Mouse (Mus musculus) CD4-positive, CD25-positive, alpha-beta regulatory T cell, adult 2 months (primary cell): Measurements from ENCODE around the gene Medag.

ENCODE experiments used
- DNase-seq: peaks from one replicate; pipeline ENCODE4 v3.0.0-alpha.2; 2012; ENCODE audit warnings: low read depth, low spot score

The Medag gene

DNA sequence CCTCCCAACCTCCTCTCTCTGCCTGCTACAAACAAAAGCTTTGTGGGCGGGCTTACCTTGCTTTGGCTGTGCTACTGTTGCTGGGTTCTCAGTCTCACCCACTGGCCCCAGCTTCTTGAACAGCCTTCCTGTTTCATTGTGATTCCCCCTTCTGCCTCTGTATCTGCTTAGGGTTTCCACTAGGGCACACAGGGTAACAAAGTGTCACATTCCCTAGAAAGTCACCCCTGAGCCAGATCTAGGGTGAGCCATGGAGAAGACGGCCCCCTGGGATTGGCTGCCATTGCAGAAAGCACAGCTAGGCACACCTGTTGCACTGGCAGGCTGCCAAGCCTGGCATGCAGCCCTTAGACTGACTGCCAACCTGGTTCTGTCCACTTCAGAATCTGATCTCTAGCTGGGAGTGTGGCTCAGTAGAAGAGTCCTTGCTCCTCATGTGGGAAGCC, 17.3 kb downstream of the Medag start:
- peak; percentile 72 for DNase-seq

DNA sequence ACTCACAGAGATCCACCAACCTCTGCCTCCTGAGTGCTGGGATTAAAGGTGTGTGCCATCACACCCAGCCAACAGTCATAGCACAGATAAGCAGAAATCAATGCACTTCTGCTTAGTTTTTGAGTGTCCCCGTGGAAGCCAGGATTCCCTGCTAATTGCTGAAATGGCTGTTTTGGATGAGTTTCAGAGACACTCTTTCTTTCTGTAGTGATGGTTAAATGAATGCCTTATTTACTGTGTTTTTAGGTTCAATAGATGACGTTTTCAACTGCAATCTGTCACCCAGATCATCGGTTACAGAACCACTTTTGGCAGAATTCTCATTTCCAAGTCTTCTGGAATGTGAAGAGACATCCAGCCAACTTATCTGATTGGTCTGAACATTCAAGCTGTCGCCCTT, 18.0 kb downstream of the Medag start:
- no peak for DNase-seq

DNA sequence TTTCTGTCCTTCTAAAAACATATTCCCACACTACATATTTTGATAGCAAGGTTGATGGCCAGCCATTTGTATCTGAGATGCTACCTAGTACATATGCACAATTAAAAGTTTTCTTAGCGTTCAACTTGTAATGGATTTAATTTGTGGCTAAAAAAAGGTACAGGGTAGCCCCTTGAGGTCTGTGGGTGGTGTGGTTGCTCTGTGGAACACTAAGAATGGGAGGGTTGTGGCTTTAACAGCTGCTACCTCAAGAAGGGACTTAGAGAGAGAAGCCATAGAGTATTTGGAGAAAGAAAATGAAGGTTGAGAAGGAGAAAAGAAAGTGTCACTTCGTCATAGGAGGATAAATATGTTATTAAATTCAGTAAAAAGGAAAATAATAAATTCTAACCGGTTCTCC, 19.4 kb downstream of the Medag start:
- DNase-seq, result no peak

DNA sequence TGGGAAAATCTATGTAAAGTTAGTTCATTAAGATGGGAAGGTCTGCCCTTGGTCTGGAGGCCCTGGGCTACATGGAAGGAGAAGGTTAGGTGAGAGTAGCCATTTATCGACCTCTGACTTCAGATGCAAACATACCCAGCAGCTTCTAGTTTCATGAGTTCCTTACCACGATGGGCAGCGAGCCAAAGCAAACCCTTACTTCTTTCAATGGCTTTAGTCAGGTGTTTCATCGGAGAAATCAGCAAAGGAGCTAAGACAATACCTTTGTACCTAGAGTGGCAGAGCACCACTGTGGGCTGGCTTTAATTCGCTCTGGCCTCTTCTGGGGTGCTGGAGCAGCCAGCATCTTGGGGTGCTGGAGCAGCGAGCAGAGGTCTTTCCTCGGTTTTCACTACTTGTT, 22.1 kb downstream of the Medag start:
- no peak for DNase-seq

DNA sequence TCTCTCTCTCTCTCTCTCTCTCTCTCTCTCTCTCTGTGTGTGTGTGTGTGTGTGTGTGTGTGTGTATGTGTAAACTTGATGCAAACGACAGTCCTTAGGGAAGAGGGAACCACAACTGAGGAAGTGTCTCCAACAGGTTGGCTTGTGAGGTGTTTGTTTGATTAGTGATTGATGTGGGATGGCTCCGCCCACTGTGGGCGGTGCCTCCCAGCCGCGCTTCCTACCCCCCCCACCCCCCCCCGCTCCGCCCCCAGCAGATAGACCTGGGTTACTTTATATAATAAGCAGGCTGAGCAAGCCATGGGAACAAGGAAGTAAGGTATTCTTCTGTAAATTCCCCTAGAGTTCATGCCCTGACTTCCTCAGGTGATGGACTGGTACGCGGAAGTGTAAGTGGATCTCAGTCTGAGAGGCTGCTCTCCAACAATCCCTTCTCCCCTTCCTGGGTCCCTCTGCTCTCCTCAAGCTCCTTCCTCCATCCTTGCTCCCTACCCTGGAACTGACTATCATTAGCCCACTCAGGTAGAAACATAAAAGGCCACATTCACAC, 22.7 kb downstream of the Medag start:
- DNase-seq, result peak; percentile 47

DNA sequence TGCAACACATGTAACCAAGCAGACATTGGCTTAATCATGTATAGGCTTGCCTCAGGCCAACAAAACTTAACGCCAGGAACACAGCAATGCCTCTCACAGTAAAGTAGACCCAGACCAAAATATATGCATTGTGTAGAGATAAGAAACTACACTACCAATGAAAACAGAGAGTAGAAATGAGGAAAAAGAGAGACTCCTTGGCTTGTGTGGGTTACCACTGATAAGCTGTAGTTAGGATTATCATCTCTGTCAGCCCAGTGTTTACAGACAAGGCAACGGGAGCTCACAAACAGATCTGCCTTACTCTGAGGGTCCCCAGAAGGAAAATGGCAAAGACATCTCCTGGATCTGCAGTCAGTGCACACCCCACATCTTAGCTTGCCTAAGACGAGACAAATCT, 25.0 kb downstream of the Medag start:
- DNase-seq, result no peak

DNA sequence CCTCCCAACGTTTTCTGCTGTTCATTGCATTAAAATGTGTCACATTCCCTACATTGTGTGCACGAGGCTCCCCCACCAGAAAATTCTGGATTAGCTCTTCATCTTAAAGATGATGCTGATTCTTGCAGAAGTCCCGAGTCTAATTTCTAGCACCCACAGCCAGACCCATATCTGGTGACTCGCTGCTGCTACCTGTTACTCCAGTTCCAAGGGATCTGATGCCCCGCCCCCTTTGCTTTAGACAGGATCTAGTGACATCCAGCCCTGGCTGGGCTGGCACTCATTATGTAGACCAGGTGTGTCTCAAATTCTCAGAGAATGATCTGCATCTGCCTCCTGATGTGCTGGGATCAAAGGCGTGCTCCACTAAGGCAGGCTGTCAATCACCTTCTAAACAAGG, 25.6 kb downstream of the Medag start:
- DNase-seq, result no peak

DNA sequence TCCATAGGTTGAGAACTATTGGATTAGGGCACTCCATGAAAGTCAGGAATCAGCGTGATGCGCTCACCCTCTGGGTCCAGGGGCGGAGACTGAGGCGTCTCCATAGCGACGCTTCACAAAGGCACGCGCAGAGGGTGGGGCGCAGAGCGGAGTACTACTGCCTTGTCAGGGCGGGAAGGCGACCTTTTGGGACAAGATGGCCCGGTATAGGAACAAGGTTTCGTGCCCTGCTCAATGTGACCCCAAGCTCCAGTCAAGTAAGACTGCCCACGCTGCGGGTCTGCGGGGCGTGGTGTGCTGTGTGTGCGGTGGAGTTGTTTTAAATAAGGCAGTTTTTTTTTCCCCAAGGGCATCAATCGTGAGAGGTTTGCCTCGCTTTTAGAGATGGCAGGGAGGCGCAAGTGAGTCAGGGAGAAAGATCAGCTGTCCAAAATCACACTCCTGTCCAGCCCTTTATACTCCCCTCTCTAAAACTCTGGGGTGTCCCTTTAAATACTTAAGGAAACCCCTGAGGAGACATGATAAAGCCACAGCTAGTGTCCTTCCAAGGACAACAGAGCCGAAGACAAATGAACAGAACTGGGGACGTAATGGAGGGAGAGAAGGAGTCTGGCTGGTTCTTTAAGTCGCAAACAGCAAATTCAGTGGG, 28.1 kb downstream of the Medag start, which contains the start of gene Tex26:
TSS of gene Tex26 (plus strand) at position 130 of the 649 bp plus-strand sequence.
- peak; percentile 70 for DNase-seq

DNA sequence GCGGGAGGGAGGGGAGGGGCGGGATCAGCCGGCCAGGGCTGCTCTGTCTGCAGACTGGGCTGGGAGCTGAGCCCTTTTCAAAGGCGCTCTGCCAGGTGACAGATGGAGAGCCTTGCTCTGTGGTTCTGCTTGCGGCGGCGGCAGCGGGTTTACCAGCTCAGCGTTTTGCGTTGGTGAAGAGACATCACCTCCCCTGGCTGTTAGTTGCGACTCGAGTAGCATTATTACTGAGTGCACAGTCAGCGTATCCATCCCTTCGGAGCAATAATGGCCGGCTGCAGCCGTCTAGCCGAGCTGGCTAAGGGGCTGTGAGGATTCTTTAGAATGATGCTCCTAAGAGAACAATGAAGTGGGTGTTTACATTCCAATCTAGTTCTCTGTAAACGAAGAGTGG, 28.6 kb downstream of the Medag start:
- DNase-seq, result peak; percentile 43

DNA sequence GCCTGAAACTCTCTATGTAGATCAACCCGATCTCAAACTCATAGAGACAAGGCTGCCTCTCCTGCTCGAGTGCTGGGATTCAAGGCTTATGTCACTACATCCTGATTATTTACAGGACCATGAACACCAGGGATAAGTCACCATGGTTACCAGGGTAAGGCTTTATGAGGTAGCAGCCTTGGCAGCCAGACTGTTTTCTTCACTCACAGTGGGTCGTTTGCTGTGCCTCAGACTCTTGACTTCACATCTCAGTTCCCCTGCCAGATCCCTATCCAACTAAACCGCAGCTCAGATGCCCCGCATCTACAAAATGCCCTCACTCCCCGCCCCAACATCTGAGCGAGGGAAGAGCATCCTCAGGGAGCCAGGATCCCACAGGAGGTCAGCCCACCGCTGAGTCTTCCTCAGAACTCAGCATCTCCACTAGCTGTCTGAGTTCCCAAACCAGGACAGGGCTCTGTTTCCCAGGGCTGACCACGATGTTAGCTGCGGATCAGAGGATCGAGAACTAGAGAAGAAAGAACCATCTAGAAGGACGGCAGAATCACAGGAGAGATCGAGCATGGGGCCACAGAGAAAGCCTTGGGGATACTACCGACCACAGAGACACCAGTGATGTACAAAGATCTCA, 30.2 kb downstream of the Medag start:
- no peak for DNase-seq

DNA sequence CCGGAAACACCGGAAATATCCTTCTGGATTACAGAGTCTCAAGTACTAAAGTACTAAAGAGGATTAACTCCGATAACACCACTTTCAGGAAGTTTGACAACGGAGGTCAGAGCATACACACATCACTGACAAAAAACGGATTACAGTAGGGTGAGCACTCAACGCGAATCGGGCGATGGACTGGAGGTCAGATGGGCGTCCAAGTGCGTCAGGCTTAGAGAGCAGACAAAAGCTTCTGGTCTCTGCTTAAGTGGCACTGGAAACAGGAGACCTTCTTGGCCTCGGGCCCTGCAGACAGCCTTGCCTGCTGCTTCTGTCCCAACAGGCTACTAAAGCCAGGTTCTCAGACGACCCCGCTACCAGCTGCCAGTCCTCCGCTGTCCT, 30.7 kb downstream of the Medag start:
- DNase-seq, result no peak

DNA sequence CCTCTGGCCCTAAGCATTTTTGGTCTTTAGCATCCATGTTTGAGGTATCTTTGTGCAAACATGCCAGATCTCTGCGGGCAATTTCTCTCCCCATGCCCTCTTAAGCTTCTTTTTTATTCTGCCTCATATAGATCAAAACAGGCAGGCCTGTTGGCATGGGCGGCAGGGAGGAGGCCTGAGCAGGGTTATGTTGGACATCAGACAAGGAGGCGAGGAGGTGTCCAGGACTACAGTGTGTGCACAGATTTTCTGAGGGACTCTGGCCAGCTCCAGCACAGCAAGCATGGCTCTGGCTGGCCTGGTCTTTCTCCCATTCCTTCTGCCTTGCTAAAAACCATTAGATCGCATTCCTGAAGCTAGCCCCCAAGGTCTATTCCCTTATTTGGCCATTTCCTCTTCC, 32.9 kb downstream of the Medag start:
- no peak for DNase-seq

DNA sequence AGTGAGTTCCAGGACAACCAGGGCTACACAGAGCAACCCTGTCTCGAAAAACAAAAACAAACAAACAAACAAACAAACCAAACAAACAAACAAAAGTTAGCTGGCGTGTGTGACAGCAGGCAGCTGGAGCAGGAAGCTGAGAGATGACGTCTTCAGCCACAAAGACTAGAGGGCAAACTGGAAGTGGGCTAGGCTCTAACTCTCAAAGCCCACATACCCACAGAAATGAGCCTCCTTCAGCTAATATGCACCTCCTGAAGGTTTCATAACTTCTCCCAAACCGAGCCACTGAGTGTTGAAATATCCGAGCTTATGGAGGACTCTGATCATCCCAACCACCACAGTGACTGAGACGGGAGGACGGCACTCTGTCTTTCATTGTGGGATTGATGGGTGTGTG, 34.9 kb downstream of the Medag start:
- no peak for DNase-seq

DNA sequence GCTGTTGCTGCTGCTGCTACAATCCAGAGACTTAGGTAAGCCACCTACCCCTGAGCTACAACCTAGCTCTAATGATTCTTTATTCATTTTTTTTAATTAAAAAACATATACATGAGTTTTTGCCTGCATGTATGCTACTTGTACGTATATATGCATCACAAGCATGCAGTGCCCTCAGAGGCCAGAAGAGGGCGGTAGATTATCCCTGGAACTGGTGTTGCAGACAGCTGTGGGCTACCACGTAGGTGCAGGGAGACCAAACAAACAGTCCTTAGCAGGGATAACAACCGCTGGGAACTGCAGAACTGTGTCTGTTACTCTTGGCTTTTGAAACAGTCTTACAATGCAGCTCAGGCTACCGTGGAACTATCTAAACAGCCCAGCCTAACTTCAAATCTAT, 36.2 kb downstream of the Medag start:
- peak; percentile 39 for DNase-seq

DNA sequence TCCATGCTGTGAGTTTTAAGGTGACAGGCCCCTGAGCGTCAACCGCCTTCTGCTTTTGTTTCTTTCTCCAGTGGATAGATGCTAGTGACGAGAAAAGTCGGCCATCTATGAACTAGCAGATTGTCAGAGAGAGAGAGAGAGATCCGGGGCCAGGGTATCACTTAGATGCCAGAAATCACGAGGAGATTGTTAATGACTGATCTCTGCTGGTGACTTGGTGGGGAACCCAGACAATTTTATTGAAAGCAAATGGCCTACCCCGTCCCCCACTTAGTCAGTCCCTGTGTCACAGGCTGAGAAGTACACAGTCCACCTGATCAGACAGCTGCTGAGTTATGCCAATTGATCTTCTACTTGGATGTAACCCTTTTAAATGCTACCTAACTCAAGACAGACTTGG, 37.9 kb downstream of the Medag start:
- DNase-seq, result no peak

DNA sequence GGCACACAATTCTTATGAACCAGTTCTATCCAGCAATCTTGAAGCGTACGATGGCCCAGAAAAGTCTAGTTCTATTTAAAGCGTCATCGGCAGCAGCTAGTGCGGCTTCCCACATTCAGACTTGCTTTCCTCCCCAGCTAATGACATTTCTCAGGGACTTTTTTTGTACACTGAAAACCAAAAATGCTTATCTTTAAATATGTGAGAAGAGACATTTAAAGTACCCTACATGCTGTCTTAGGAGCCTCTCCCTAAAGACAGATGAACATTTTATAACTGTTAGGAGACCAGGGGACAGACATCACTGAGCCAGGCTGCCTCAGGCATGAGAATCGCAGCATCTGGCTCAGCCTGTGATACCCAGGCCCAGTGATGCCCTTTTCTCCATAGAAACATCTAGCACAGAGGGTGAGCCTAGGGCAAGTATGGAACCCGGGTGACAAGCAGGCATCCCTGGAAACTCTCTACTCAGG, 39.7 kb downstream of the Medag start:
- DNase-seq, result no peak

DNA sequence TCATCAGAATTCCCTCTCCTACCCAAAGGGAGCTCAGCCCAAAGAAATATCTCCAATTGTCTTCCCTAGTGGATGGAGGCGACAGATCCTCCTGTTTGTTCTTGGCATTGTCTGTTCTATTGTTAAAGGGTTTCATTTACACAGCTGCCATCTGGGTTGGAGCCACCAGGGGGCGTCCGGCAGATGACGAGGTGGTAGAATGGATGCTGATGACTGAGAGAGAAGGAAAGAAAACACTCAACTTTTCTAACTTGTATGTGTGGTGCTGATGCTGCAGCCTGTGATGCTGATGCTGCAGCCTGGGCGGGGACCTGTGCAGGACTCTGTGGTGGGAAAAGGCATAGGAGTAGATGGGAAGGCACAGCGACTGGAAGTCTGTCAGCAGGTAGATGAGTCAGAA, 42.7 kb downstream of the Medag start:
- peak; percentile 83 for DNase-seq

DNA sequence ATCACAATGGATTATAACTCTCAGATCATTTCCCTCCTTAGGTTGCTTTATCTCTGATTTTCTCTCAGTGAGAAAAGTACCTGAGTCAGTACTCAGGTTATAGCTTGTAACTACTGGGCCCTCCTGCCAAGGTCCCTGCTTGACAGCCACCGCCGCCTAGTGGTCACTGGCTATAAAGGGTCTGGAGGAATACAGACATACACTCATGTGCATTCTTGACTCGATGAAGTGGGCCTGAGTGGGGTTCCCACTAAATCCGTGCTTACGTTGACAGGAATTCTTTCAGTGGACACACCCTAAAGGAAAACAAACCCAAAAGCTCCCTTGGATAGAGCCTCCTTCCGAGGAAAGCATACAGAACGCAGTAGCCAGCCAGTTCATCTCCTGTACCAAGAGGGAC, 45.0 kb downstream of the Medag start:
- DNase-seq, result no peak

DNA sequence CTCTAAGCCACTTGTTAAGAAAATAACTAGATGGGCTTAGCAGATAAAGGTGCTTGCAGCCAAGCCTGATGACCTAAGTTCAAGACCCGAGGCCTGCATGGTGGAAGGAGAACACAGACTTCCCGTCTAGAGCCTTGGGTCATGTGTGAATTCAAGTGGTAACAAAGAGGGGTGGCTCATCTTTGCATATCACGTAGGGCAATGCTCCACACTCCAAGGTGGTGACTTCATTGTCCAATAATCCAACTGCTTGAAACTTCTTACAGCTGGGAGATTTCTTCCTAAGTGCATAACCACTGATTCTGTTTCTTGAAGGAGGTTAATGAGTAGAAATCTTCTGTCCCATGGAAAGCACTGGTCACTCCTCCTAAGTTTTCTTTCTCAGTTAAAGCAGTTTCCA, 50.5 kb downstream of the Medag start:
- no peak for DNase-seq

DNA sequence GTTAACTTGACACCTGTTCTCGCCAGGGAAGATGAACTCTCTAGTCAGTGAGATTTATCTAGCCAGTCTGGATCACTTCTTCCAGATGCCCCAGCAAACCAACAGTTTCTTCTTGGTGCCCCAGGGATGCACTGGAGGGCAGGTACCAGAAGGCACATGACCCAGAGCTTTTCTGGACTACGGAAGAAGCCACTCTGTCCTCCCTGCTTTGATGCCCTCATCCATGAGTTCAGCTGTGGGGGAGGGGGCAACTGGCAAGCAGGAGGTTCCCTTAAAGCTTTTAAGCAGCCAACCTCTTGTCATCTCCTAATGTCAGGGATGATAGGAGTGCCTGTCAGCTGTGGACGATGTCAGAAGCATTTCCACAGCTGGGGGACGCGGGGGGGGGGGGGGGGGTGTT, 53.8 kb downstream of the Medag start:
- no peak for DNase-seq

DNA sequence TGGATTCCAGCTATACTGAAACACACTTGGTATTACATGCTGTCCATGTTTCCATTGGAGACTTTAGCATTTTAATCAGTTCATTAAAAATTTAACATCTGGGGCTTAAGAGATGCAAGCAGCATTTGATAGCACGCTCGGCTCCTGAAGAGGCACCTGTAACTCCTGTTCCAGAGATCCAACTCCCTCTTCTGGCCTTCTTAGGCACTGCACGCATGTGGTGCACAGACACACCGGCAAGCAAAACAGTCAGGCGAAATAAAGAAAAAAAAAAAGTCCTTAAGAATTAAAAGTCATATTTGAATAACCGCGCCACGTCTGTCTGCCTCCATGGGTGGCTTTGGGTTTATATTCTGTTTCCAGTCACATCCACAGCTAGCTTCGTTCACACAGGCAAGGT, 62.6 kb downstream of the Medag start:
- DNase-seq, result no peak

DNA sequence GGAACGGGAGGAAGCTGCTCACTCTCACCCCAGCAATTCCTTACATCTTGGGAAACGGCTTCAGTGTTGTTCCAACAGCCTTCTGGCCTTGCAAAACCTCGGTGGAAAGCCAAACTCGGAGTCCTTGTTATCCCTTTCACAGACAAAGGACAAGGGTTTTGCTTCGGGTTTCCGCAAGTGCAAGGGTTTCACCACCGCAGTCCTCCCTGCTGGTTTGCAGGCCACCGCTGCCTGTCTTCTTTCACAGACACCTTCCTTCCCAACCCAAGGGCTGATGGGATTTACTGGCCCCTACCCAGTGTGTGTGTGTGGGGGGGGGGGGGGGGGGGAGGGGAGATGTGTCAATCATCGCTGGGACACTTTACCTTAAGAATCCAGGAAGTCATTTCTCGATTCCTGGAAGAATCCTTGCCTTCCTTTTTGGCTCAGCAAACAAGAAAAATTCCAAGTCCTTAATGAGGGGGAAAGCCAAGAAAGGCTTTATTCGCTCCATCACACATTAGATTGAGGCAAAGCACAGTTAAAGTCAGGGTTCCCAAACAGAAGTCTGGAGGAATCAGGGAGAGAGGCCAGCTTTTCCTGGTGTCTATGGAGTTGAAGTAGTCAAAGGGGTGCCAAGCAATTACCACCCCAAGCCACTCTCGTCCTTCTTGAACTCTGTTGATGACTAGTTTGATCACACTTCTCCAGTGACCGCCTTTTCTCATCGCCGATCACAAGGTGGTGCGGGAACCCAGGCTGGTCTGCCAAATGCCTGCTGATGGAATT, 63.3 kb downstream of the Medag start:
- DNase-seq, result no peak
